Mouse (Mus musculus) small intestine, adult 2 months (tissue): ENCODE measurements around the gene Itgad. TPM values are rescaled to one million over a fixed set of nuclear protein-coding genes. Genes with fewer than 3 reads are reported as not detected.

Experiments used
- H3K27ac ChIP-seq: fragments of 200-500 bp; 2 replicates; pipeline ENCODE4 v1.5.1; 2012; ENCODE audit warnings: low read depth, low read length, control low read depth, inconsistent platforms; ENCODE audit not compliant: insufficient read depth
- H3K27me3 ChIP-seq: fragments of 200-500 bp; 2 replicates; pipeline ENCODE4 v1.6.1; 2012; ENCODE audit warnings: mild to moderate bottlenecking, moderate library complexity, low read length, inconsistent platforms; ENCODE audit not compliant: control insufficient read depth, insufficient read depth
- H3K36me3 ChIP-seq: fragments of 200-500 bp; 2 replicates; pipeline ENCODE4 v1.6.1; 2012; ENCODE audit warnings: mild to moderate bottlenecking, low read length, control low read depth, inconsistent platforms; ENCODE audit not compliant: control insufficient read depth, insufficient read depth
- H3K4me1 ChIP-seq: fragments of 200-500 bp; 2 replicates; pipeline ENCODE4 v1.6.1; 2012; ENCODE audit warnings: low read length, inconsistent platforms, mixed read lengths; ENCODE audit not compliant: control insufficient read depth, insufficient read depth, insufficient read length
- H3K4me3 ChIP-seq: fragments of 200-500 bp; 2 replicates; pipeline ENCODE4 v1.5.1; 2012; ENCODE audit warnings: low read depth, mild to moderate bottlenecking, control low read depth, inconsistent platforms, low read length, moderate library complexity
- CTCF ChIP-seq: fragments of 200-500 bp; IDR thresholded peaks from 2 replicates; pipeline ENCODE4 v1.5.1; 2012; ENCODE audit warnings: low read depth, mild to moderate bottlenecking, control low read depth, inconsistent platforms, low read length, moderate library complexity, mixed read lengths; ENCODE audit not compliant: insufficient replicate concordance, insufficient read length; ENCODE audit errors: extremely low read depth
- POLR2A ChIP-seq: fragments of 200-500 bp; IDR thresholded peaks from 2 replicates; pipeline ENCODE4 v1.6.1; 2012; ENCODE audit warnings: low read depth, mild to moderate bottlenecking, control low read depth, inconsistent platforms, low read length, moderate library complexity
- WGBS: fragments of 180-500 bp; shearing (Covaris S2); methylation state at CpG from one replicate; pipeline ENCODE4 v1.1.7; 2018; 5-methylcytosine and 5-hydroxymethylcytosine counted together
- polyA plus RNA-seq: library from polyadenylated mRNA; depleted of rRNA; stranded (reverse); fragments of >200 nt; gene quantifications from 2 replicates; pipeline ENCODE4 v1.2.3, GENCODE M21; 2012; rRNA removed

The Itgad gene
- polyA plus RNA-seq, 1 experiment = 1.4 TPM

- Histone ChIP-seq H3K4me3 (no peak overlapping the region), H3K27me3 (0 out of 2 replicates have a peak, but pooled peaks cover 2% of the 10 kb centered on the region), H3K36me3 (no peaks in the 10 kb centered on the region), H3K27ac (no peak overlapping the region), H3K4me1 (peaks cover 6% of the 10 kb centered on the region; the same call in 1 of the 2 replicates)
- no peak for TF ChIP-seq CTCF
- TF ChIP-seq POLR2A = no peak
- 69% methylated on average over 5 of the region's 5 CpGs for WGBS
These were observed 111.9 kb downstream of the Itgad start for GRCm38 (mm10) chr7:128266056-128266455.

GRCm38 (mm10) chr7:128267391-128267790 lies 113.2 kb downstream of the Itgad start:
- H3K36me3 ChIP-seq = peaks cover 13% of the 10 kb centered on the region; the same call in 1 of the 2 replicates
- WGBS = 62% methylated on average over 13 of the region's 13 CpGs
- no peak overlapping the region for H3K4me3 ChIP-seq
- no peak overlapping the region for H3K27ac ChIP-seq
- H3K27me3 ChIP-seq = 0 out of 2 replicates have a peak, but pooled peaks cover 2% of the 10 kb centered on the region
- peaks cover 6% of the 10 kb centered on the region; the same call in 1 of the 2 replicates for H3K4me1 ChIP-seq
- TF ChIP-seq POLR2A (no peak), CTCF (no peak)

GRCm38 (mm10) chr7:128267813-128268212 lies 113.6 kb downstream of the Itgad start:
- no peak for TF ChIP-seq CTCF
- TF ChIP-seq POLR2A = no peak
- Histone ChIP-seq H3K27me3 (0 out of 2 replicates have a peak, but pooled peaks cover 2% of the 10 kb centered on the region), H3K4me1 (peaks cover 6% of the 10 kb centered on the region; the same call in 1 of the 2 replicates), H3K36me3 (peaks cover 16% of the 10 kb centered on the region; the same call in 1 of the 2 replicates), H3K4me3 (no peak overlapping the region), H3K27ac (no peak overlapping the region)
- 79% methylated on average over 7 of the region's 7 CpGs for WGBS

- Histone ChIP-seq H3K27ac (no peak overlapping the region), H3K4me3 (no peak overlapping the region), H3K36me3 (peaks cover 36% of the 10 kb centered on the region), H3K27me3 (0 out of 2 replicates have a peak, but pooled peaks cover 2% of the 10 kb centered on the region), H3K4me1 (peaks cover 6% of the 10 kb centered on the region; the same call in 1 of the 2 replicates)
- WGBS = 32% methylated on average over 13 of the region's 13 CpGs
- no peak for TF ChIP-seq POLR2A
- no peak for TF ChIP-seq CTCF
These were observed 116.3 kb downstream of the Itgad start for GRCm38 (mm10) chr7:128270431-128270850.

- H3K36me3 ChIP-seq = peaks cover 44% of the 10 kb centered on the region
- H3K27ac ChIP-seq = no peak overlapping the region
- H3K4me1 ChIP-seq = peaks cover 6% of the 10 kb centered on the region; the same call in 1 of the 2 replicates
- no peak for TF ChIP-seq CTCF
- no peak for TF ChIP-seq POLR2A
- 90% methylated on average over 9 of the region's 9 CpGs for WGBS
- no peak overlapping the region for H3K4me3 ChIP-seq
- H3K27me3 ChIP-seq = no peaks in the 10 kb centered on the region
These were observed 117.3 kb downstream of the Itgad start for GRCm38 (mm10) chr7:128271496-128271895.

Other genes starting within 250 kb of the Itgad start
- gene Kat8, start 241.9 kb upstream of the Itgad start, polyA plus RNA-seq = 5.2 and 8.3 TPM in 2 replicates
- 30.0 and 41.3 TPM in 2 replicates for gene Prss8, start 224.3 kb upstream of the Itgad start, polyA plus RNA-seq
- 2.6 and 3.3 TPM in 2 replicates for gene Prss36, start 207.7 kb upstream of the Itgad start, polyA plus RNA-seq
- gene Fus, start 186.9 kb upstream of the Itgad start, polyA plus RNA-seq = 90.6 and 184 TPM in 2 replicates
- gene Pycard, start 160.5 kb upstream of the Itgad start, polyA plus RNA-seq = 602 and 952 TPM in 2 replicates
- 7.4 and 8.8 TPM in 2 replicates for gene Trim72, start 150.4 kb upstream of the Itgad start, polyA plus RNA-seq
- 3.1 and 3.3 TPM in 2 replicates for gene Itgam, start 91.7 kb upstream of the Itgad start, polyA plus RNA-seq
- gene Gm49368, start 91.7 kb upstream of the Itgad start, polyA plus RNA-seq = 0.05 and 0.09 TPM in 2 replicates
- gene Itgax, start 24.8 kb upstream of the Itgad start, polyA plus RNA-seq = 4.6 and 5.8 TPM in 2 replicates
- gene Cox6a2, start 52.0 kb downstream of the Itgad start, polyA plus RNA-seq = 0.53 and 1.1 TPM in 2 replicates
- 24.7 and 57.1 TPM in 2 replicates for gene Armc5, start 83.0 kb downstream of the Itgad start, polyA plus RNA-seq
- 0.60 and 0.71 TPM in 2 replicates for gene 9130023H24Rik, start 83.7 kb downstream of the Itgad start, polyA plus RNA-seq
- 38.0 and 56.7 TPM in 2 replicates for gene Tgfb1i1, start 92.4 kb downstream of the Itgad start, polyA plus RNA-seq
- gene Slc5a2, start 111.3 kb downstream of the Itgad start, polyA plus RNA-seq = not detected in 2 replicates
- 47.4 and 52.7 TPM in 2 replicates for gene BC017158, start 143.8 kb downstream of the Itgad start, polyA plus RNA-seq